In genomic region chr2:50813568-50814461, GRCm38 (mm10) we compare ENCODE assay signal across 13 mouse cellular contexts.
DNase-seq lines count a peak whose midpoint lies in the region; ATAC-seq and TF ChIP-seq lines count a peak whose summit lies in the region.
"Had no signal": no experiment of that assay in that cellular context is flagged by ENCODE, and none has a peak within 500 bp of the region (broad histone marks: within the 10 kb centered on the region; RNA-seq: fewer than 3 reads in every experiment).

No protein-coding gene starts in this region.

- DNase-seq in 3T3-L1 (ENCODE audit: low read depth, low spot score) (peak; percentile 74), adipocyte (ENCODE audit: low spot score) (peak; percentile 26)
- DNase-seq in lung, postnatal 10 days: peak; percentile 32
- DNase-seq in embryo, embryonic 10.5 days (ENCODE audit: low spot score): no peak
- DNase-seq in layer of hippocampus, adult 2 months (ENCODE audit: low spot score in 2 of 2): no peak
- DNase-seq in adrenal gland, postnatal 4 days (ENCODE audit: low spot score in 2 of 2): no peak
- DNase-seq: cerebellum, adult 11 months; forebrain, postnatal 0 days had no signal

- no peak for ATAC-seq in intestine, postnatal 0 days
- ATAC-seq in intestine, embryonic 16.5 days: no peak
- ATAC-seq: forebrain, postnatal 0 days had no signal

- H3K4me3 ChIP-seq in intestine, postnatal 0 days (ENCODE audit: low read depth, low read length): no peak overlapping the region
- H3K4me3 ChIP-seq in intestine, embryonic 16.5 days (ENCODE audit: low read length): no peak overlapping the region
- H3K4me3 ChIP-seq in layer of hippocampus, adult 2 months: no peak overlapping the region
- H3K4me3 ChIP-seq: embryonic facial prominence, embryonic 12.5 days; midbrain, embryonic 10.5 days had no signal

- TF ChIP-seq CTCF in intestine, postnatal 0 days (IDR thresholded peaks at IDR 0.05; ENCODE audit: low read depth): peak; percentile 21; the same call in 1 of the 2 replicates
- TF ChIP-seq CTCF in layer of hippocampus, adult 2 months (conservative IDR thresholded peaks at IDR 0.05): no peak

- H3K36me3 ChIP-seq in intestine, postnatal 0 days (ENCODE audit: control insufficient read depth, insufficient read depth): no peaks in the 10 kb centered on the region
- no peaks in the 10 kb centered on the region for H3K36me3 ChIP-seq in intestine, embryonic 16.5 days (ENCODE audit: control insufficient read depth, insufficient read depth, low read length)
- H3K36me3 ChIP-seq: embryonic facial prominence, embryonic 12.5 days; midbrain, embryonic 10.5 days had no signal

- WGBS in intestine, postnatal 0 days: 66% methylated on average over 9 of the region's 9 CpGs
- whole genome bisulfite sequencing in intestine, embryonic 16.5 days: 72% methylated on average over 9 of the region's 9 CpGs

- no peaks in the 10 kb centered on the region for H3K9me3 ChIP-seq in intestine, postnatal 0 days (ENCODE audit: control insufficient read depth)
- no peaks in the 10 kb centered on the region for H3K9me3 ChIP-seq in intestine, embryonic 16.5 days (ENCODE audit: control insufficient read depth, low read length)
- H3K9me3 ChIP-seq: embryonic facial prominence, embryonic 12.5 days; midbrain, embryonic 10.5 days had no signal

- H3K27ac ChIP-seq in intestine, postnatal 0 days (ENCODE audit: low read depth, low read length): no peak overlapping the region
- H3K27ac ChIP-seq in intestine, embryonic 16.5 days (ENCODE audit: low read length): no peak overlapping the region
- H3K27ac ChIP-seq in layer of hippocampus, adult 2 months: no peak overlapping the region
- H3K27ac ChIP-seq: embryonic facial prominence, embryonic 12.5 days; midbrain, embryonic 10.5 days had no signal

- no peak overlapping the region for H3K9ac ChIP-seq in intestine, postnatal 0 days (ENCODE audit: low read depth, low read length)
- no peak overlapping the region for H3K9ac ChIP-seq in intestine, embryonic 16.5 days (ENCODE audit: low read depth, low read length)
- H3K9ac ChIP-seq: embryonic facial prominence, embryonic 12.5 days; forebrain, postnatal 0 days had no signal

- no peak overlapping the region for H3K4me2 ChIP-seq in intestine, postnatal 0 days (replicated peaks; ENCODE audit: low read depth)
- no peak overlapping the region for H3K4me2 ChIP-seq in intestine, embryonic 16.5 days (ENCODE audit: low read depth, low read length)
- H3K4me2 ChIP-seq: embryonic facial prominence, embryonic 12.5 days; heart, embryonic 11.5 days had no signal

- H3K27me3 ChIP-seq in intestine, postnatal 0 days (replicated peaks; ENCODE audit: control insufficient read depth, insufficient read depth, low read length): no peaks in the 10 kb centered on the region
- H3K27me3 ChIP-seq in intestine, embryonic 16.5 days (replicated peaks; ENCODE audit: control insufficient read depth, insufficient read depth, low read length): no peaks in the 10 kb centered on the region
- H3K27me3 ChIP-seq: embryonic facial prominence, embryonic 12.5 days had no signal

- H3K4me1 ChIP-seq in intestine, postnatal 0 days (replicated peaks; ENCODE audit: control insufficient read depth, insufficient read depth, low read length): 0 out of 2 replicates have a peak, but pooled peaks cover 3% of the 10 kb centered on the region
- H3K4me1 ChIP-seq in intestine, embryonic 16.5 days (ENCODE audit: control insufficient read depth, insufficient read depth, low read length): peaks cover 8% of the 10 kb centered on the region; the same call in 1 of the 2 replicates

Comparison
In these comparisons a context has a peak if more than half of its experiments do, and no peak if none do; other contexts are left out.
1. DNase-seq: peak in 3T3-L1 (single experiment), adipocyte (single experiment) and lung, postnatal 10 days (single experiment); none in embryo, embryonic 10.5 days (single experiment), layer of hippocampus, adult 2 months (0 of 2) and adrenal gland, postnatal 4 days (0 of 2).